Mouse (Mus musculus) heart, embryonic 14.5 days (tissue): Measurements from ENCODE around the gene Grm5. TPM values are rescaled to one million over a fixed set of nuclear protein-coding genes. Genes with fewer than 3 reads are reported as not detected.

Source experiments
- ATAC-seq: fragments of 200-750 bp; cut with Nextera tagmentation; 2 replicates; pipeline ENCODE4 v1.8.0; 2017; ENCODE audit warnings: low read depth, moderate TSS enrichment; ENCODE audit not compliant: insufficient number of reproducible peaks, insufficient read depth, low FRiP score
- H3K27ac ChIP-seq, 2 experiments: fragments of 200-500 bp in 1 of 2; fragments of 300-500 bp in 1 of 2; sonication (generic) in 1 of 2; replicated peaks in 1 of 2; 2 replicates each; pipeline ENCODE4 v1.5.1; 2012 to 2014; ENCODE audit warnings: low read depth in 2 of 2, low read length in 2 of 2, control low read depth in 1 of 2, mild to moderate bottlenecking in 1 of 2, mixed read lengths in 1 of 2; ENCODE audit not compliant: control insufficient read depth in 1 of 2, insufficient read depth in 1 of 2
- H3K27me3 ChIP-seq: fragments of 300-500 bp; sonication (generic); 2 replicates; pipeline ENCODE4 v1.6.1; 2014; ENCODE audit warnings: mild to moderate bottlenecking, low read length, control low read depth; ENCODE audit not compliant: control insufficient read depth, insufficient read depth
- H3K36me3 ChIP-seq: fragments of 300-500 bp; sonication (generic); 2 replicates; pipeline ENCODE4 v1.6.1; 2014; ENCODE audit warnings: mild to moderate bottlenecking, control low read depth, low read length, mixed read lengths; ENCODE audit not compliant: control insufficient read depth, insufficient read depth
- H3K4me1 ChIP-seq, 2 experiments: fragments of 200-500 bp in 1 of 2; fragments of 300-500 bp in 1 of 2; sonication (generic) in 1 of 2; 2 replicates each; pipeline ENCODE4 v1.6.1; 2012 to 2014; ENCODE audit warnings: low read length in 2 of 2, control low read depth in 1 of 2, mixed read lengths in 1 of 2; ENCODE audit not compliant: control insufficient read depth in 2 of 2, insufficient read depth in 2 of 2
- H3K4me2 ChIP-seq: fragments of 300-500 bp; sonication (generic); 2 replicates; pipeline ENCODE4 v1.6.1; 2014; ENCODE audit warnings: mild to moderate bottlenecking, low read length
- H3K4me3 ChIP-seq, 2 experiments: fragments of 200-500 bp in 1 of 2; fragments of 300-500 bp in 1 of 2; sonication (generic) in 1 of 2; 2 replicates each; pipeline ENCODE4 v1.5.1; 2012 to 2014; ENCODE audit warnings: low read length in 2 of 2, mild to moderate bottlenecking in 2 of 2, control low read depth in 1 of 2, low read depth in 1 of 2, moderate library complexity in 1 of 2; ENCODE audit not compliant: control insufficient read depth in 1 of 2, insufficient read depth in 1 of 2
- H3K9ac ChIP-seq: fragments of 300-500 bp; sonication (generic); 2 replicates; pipeline ENCODE4 v1.6.1; 2014; ENCODE audit warnings: mild to moderate bottlenecking, low read length
- H3K9me3 ChIP-seq: fragments of 300-500 bp; sonication (generic); 2 replicates; pipeline ENCODE4 v1.6.1; 2016; ENCODE audit warnings: low read length, control low read depth; ENCODE audit not compliant: control insufficient read depth
- WGBS: fragments of 180-500 bp; shearing (Covaris S2); extraction: QIAGEN DNeasy Blood & Tissue Kit; methylation state at CpG from one replicate; pipeline ENCODE4 v1.1.7; 2014; 5-methylcytosine and 5-hydroxymethylcytosine counted together
- polyA plus RNA-seq: library from polyadenylated mRNA; unstranded; fragments of >200 nt; fragmentation: Nextera tagmentation; extraction: Ambion mirVana; gene quantifications from 2 replicates; pipeline ENCODE4 v1.2.1, GENCODE M21; 2014

Grm5 gene
- polyA plus RNA-seq, 1 experiment from 2014 or later = not detected

DNA sequence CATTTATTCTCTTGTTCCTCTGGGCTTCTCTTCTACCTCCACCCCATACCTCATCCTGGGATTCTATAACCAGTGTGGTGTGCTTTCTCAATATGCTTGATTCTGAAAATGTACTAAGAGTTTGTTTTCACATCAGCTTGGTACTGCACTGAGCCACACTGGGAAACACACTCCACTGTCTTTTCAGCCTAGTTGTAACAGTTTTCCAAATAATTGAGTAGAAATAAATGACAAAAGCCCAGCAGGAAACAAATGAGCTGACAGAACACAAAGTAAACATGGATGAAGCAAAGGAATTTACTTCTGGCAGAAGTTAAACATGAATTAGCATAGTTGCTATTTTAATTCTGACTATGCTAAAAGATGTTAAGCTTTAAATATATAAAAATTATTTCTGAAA lies 262.1 kb downstream of the Grm5 start:
- Histone ChIP-seq H3K9ac (no peak overlapping the region), H3K9me3 (no peaks in the 10 kb centered on the region), H3K27me3 (no peaks in the 10 kb centered on the region), H3K4me3 (no peak overlapping the region), H3K4me2 (no peak overlapping the region), H3K27ac (no peak overlapping the region), H3K36me3 (no peaks in the 10 kb centered on the region), H3K4me1 (no peaks in the 10 kb centered on the region)
- ATAC-seq = no peak

DNA sequence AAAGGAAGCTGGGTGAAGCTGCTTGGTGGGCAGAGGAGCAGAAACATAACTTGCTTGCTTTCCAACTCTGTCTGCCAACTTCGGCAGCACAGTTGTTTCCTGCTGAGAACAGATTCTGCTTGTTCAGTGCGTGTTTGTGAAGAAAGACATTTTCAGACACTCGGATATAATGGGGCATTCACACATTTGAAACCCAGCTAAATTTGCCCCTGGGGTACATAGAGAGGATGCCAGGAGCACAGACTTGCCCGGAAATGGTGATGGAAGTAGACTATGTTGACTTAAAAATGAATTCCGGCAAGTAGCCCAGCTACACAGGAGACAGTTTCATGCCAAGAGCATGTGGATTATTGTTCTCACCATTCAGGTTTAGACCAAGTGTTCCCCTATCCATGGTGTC lies 342.0 kb downstream of the Grm5 start:
- Histone ChIP-seq H3K9ac (no peak overlapping the region), H3K9me3 (no peaks in the 10 kb centered on the region), H3K4me2 (no peak overlapping the region), H3K36me3 (no peaks in the 10 kb centered on the region), H3K4me3 (no peak overlapping the region), H3K27me3 (no peaks in the 10 kb centered on the region), H3K27ac (no peak overlapping the region), H3K4me1 (no peaks in the 10 kb centered on the region)
- ATAC-seq = no peak
- 61% methylated on average over 5 of the region's 5 CpGs for WGBS

DNA sequence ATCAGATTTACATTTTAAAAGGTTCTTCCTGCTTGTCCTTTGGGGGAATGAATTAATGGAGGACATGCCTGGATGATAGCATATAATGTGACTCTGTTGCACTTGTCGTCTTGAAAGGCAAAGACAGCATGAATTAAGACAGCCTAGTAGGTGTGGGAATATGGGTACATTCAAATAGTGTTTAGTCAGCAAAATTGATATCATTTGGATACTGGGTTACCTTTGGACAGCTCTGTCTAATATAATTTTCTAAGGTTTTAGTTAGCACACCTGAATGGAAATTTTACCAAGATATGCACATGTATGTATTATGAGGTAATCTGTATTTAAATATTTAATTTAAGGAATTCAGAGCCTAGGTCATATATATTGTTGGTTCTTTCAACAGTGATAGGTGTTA lies 353.4 kb downstream of the Grm5 start:
- Histone ChIP-seq H3K27ac (no peak overlapping the region), H3K4me2 (no peak overlapping the region), H3K36me3 (no peaks in the 10 kb centered on the region), H3K4me3 (no peak overlapping the region), H3K9ac (no peak overlapping the region), H3K9me3 (no peaks in the 10 kb centered on the region), H3K27me3 (no peaks in the 10 kb centered on the region), H3K4me1 (no peaks in the 10 kb centered on the region)
- 67% methylated on average over 1 of the region's 1 CpGs for WGBS
- ATAC-seq = no peak

DNA sequence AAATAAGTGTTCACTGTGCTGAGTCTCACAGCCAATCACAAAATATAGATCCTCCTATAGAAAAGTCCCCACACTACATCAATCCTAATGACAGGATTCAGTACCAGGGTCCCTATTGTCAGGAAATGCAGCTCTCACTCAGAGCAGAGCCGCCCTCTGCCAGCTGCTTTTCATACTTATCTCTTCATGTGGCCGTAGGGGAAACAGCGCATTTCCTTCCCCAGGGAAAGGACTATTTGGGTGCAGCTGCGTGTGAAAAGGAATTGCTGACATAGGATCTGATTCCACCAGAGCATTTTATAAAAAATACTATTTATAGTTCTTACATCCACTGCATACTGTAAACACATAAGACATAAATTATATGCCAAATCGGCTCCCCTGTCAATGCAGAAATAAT lies 354.3 kb downstream of the Grm5 start:
- WGBS = 24% methylated on average over 5 of the region's 5 CpGs
- no peaks in the 10 kb centered on the region for H3K27me3 ChIP-seq
- H3K4me1 ChIP-seq = no peaks in the 10 kb centered on the region
- H3K27ac ChIP-seq = no peak overlapping the region
- no peaks in the 10 kb centered on the region for H3K9me3 ChIP-seq
- no peak overlapping the region for H3K4me2 ChIP-seq
- no peak for ATAC-seq
- H3K9ac ChIP-seq = no peak overlapping the region
- H3K36me3 ChIP-seq = no peaks in the 10 kb centered on the region
- H3K4me3 ChIP-seq = no peak overlapping the region

DNA sequence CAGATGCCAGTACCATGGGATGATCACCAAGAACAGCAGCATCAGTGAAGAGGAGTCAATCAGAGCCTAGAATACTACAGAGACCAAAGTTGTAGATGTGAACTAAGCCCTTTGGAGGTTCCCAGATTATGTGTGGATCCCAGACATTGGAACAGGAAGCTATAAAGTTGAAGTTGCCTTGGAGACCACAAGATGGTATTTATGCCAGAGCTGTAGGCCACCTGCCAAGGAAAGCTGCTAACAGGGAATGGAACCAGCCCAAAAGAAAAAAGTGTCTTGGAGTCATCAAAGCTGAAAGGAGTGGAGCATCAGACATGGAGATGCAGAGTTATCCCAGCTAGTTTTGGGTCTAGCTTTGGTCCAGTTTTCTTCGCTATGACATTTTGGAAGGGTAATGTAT lies 366.2 kb downstream of the Grm5 start:
- Histone ChIP-seq H3K4me3 (no peak overlapping the region), H3K36me3 (no peaks in the 10 kb centered on the region), H3K4me2 (no peak overlapping the region), H3K9ac (no peak overlapping the region), H3K9me3 (no peaks in the 10 kb centered on the region), H3K4me1 (no peaks in the 10 kb centered on the region), H3K27ac (no peak overlapping the region), H3K27me3 (no peaks in the 10 kb centered on the region)
- WGBS = 94% methylated on average over 1 of the region's 1 CpGs
- ATAC-seq = no peak

DNA sequence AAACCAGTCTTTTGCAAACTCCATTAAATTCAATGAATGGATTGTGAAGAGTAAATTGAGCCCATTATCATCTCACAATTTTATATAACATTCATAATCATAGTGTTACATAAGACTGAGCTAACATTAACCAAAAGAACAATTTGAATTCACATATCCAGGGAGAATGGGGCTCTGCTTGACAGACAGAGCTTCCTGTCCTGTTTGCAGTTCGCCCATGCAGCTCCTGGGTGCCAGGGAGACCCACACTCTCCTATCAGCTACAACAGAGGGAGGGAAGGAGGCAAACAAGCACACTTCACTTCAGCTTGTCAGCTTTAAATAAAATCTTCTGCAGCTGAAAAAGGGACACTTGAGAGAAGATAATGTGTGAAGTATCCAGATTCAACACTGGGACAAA lies 389.2 kb downstream of the Grm5 start:
- no peaks in the 10 kb centered on the region for H3K36me3 ChIP-seq
- H3K9me3 ChIP-seq = no peaks in the 10 kb centered on the region
- no peak overlapping the region for H3K4me2 ChIP-seq
- H3K27ac ChIP-seq = no peak overlapping the region
- ATAC-seq = no peak
- no peak overlapping the region for H3K9ac ChIP-seq
- H3K4me3 ChIP-seq = no peak overlapping the region
- 15% methylated on average over 1 of the region's 1 CpGs for WGBS
- H3K27me3 ChIP-seq = no peaks in the 10 kb centered on the region
- no peaks in the 10 kb centered on the region for H3K4me1 ChIP-seq

DNA sequence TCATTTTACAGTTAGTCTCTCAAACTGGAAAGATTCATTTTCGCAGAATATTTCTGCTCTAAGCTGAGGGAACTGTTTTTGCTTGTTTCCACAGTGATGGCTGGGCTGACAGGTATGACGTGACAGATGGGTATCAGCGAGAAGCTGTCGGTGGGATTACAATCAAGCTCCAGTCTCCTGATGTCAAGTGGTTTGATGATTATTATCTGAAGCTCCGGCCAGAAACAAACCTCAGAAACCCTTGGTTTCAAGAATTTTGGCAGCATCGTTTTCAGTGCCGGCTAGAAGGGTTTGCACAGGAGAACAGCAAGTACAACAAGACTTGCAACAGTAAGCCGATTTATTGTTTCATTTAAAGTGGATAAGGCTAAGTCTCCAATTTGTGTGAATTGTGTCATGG lies 391.1 kb downstream of the Grm5 start:
- 65% methylated on average over 8 of the region's 8 CpGs for WGBS
- no peak overlapping the region for H3K9ac ChIP-seq
- H3K4me3 ChIP-seq = no peak overlapping the region
- no peak overlapping the region for H3K4me2 ChIP-seq
- no peaks in the 10 kb centered on the region for H3K36me3 ChIP-seq
- no peaks in the 10 kb centered on the region for H3K4me1 ChIP-seq
- H3K27ac ChIP-seq = no peak overlapping the region
- H3K9me3 ChIP-seq = no peaks in the 10 kb centered on the region
- no peak for ATAC-seq
- H3K27me3 ChIP-seq = no peaks in the 10 kb centered on the region

DNA sequence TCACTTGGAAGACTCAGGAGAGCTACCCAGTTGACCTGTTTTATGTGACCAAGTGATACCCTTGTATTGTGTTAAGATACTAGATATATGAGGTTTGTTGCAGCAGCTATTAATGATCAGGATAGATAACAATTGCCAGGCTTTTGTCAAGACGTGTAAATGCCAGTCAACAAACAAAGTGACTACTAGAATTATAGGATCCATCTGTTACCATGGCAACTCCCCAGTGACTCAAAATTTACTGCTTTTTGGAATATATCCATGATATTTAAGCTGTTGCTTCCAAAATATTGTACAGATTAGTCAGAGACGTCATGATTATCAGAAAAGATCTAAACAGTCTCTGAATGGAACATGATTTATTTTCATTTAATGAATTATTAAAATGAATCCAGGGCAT lies 399.5 kb downstream of the Grm5 start:
- no peaks in the 10 kb centered on the region for H3K27me3 ChIP-seq
- H3K9ac ChIP-seq = no peak overlapping the region
- ATAC-seq = no peak
- no peak overlapping the region for H3K4me2 ChIP-seq
- no peak overlapping the region for H3K27ac ChIP-seq
- H3K9me3 ChIP-seq = no peaks in the 10 kb centered on the region
- H3K4me3 ChIP-seq = no peak overlapping the region
- H3K36me3 ChIP-seq = no peaks in the 10 kb centered on the region
- H3K4me1 ChIP-seq = no peaks in the 10 kb centered on the region
- 64% methylated on average over 2 of the region's 2 CpGs for WGBS
